In genomic region chr9:44505824-44506467, GRCm38 (mm10) we compare ENCODE assay signal across 11 mouse cellular contexts. TPM values are rescaled to one million over a fixed set of nuclear protein-coding genes. Genes with fewer than 3 reads are reported as not detected.
DNase-seq lines count a peak whose midpoint lies in the region; ATAC-seq and TF ChIP-seq lines count a peak whose summit lies in the region.
"Had no signal": no experiment of that assay in that cellular context is flagged by ENCODE, and none has a peak within 500 bp of the region (broad histone marks: within the 10 kb centered on the region; RNA-seq: fewer than 3 reads in every experiment).

No protein-coding gene starts in this region.

- no peaks in the 10 kb centered on the region for H3K9me3 ChIP-seq in lung, embryonic 14.5 days (ENCODE audit: low read depth, low read length)
- H3K9me3 ChIP-seq in liver, embryonic 15.5 days (replicated peaks): no peaks in the 10 kb centered on the region

- no peak overlapping the region for H3K27ac ChIP-seq in heart, adult 2 months
- H3K27ac ChIP-seq in lung, embryonic 14.5 days (ENCODE audit: low read depth): no peak overlapping the region
- H3K27ac ChIP-seq in cerebellum, adult 2 months (ENCODE audit: insufficient read depth, low read length): no peak overlapping the region
- H3K27ac ChIP-seq in liver, embryonic 15.5 days (replicated peaks): no peak overlapping the region

- H3K4me3 ChIP-seq in heart, adult 2 months: no peak overlapping the region
- no peak overlapping the region for H3K4me3 ChIP-seq in lung, embryonic 14.5 days (ENCODE audit: low read depth, low read length)
- no peak overlapping the region for H3K4me3 ChIP-seq in cerebellum, adult 2 months (replicated peaks; ENCODE audit: insufficient read depth, low read depth, low read length)
- no peak overlapping the region for H3K4me3 ChIP-seq in liver, embryonic 15.5 days (replicated peaks)

- H3K36me3 ChIP-seq in heart, adult 2 months (ENCODE audit: control insufficient read depth, insufficient read depth, low read length): no peaks in the 10 kb centered on the region
- peaks cover 73% of the 10 kb centered on the region for H3K36me3 ChIP-seq in lung, embryonic 14.5 days (ENCODE audit: insufficient read depth)
- H3K36me3 ChIP-seq in liver, embryonic 15.5 days (replicated peaks): peaks cover 13% of the 10 kb centered on the region; the same call in 1 of the 2 replicates

- WGBS in heart, adult 2 months: 62% methylated on average over 23 of the region's 23 CpGs
- 58% methylated on average over 23 of the region's 23 CpGs for WGBS in lung, embryonic 14.5 days
- WGBS in cerebellum, adult 2 months: 36% methylated on average over 23 of the region's 23 CpGs
- WGBS in liver, embryonic 15.5 days (ENCODE audit: insufficient replicate concordance): 48% methylated on average over 23 of the region's 23 CpGs

- peaks cover 12% of the 10 kb centered on the region for H3K4me1 ChIP-seq in heart, adult 2 months (ENCODE audit: control insufficient read depth, insufficient read depth, low read length)
- peaks cover 18% of the 10 kb centered on the region; the same call in 1 of the 2 replicates for H3K4me1 ChIP-seq in lung, embryonic 14.5 days (ENCODE audit: insufficient read depth)
- peaks cover 32% of the 10 kb centered on the region for H3K4me1 ChIP-seq in cerebellum, adult 2 months (ENCODE audit: control insufficient read depth, insufficient read depth, low read length)
- H3K4me1 ChIP-seq in liver, embryonic 15.5 days (replicated peaks): peaks cover 33% of the 10 kb centered on the region

- TF ChIP-seq EP300 in heart, adult 2 months (IDR thresholded peaks at IDR 0.05; ENCODE audit: insufficient read depth, low read depth, low read length): no peak

- H3K27me3 ChIP-seq in heart, adult 2 months (ENCODE audit: control insufficient read depth, insufficient read depth, low read length): no peaks in the 10 kb centered on the region
- no peaks in the 10 kb centered on the region for H3K27me3 ChIP-seq in lung, embryonic 14.5 days (ENCODE audit: insufficient read depth, low read length)
- H3K27me3 ChIP-seq in cerebellum, adult 2 months (ENCODE audit: control insufficient read depth, insufficient read depth, low read length): no peaks in the 10 kb centered on the region
- H3K27me3 ChIP-seq in liver, embryonic 15.5 days: no peaks in the 10 kb centered on the region; the same call in none of the 2 replicates

- no peak overlapping the region for H3K4me2 ChIP-seq in lung, embryonic 14.5 days
- H3K4me2 ChIP-seq in liver, embryonic 15.5 days: peak overlapping the region; percentile 20; the same call in 1 of the 2 replicates

- DNase-seq in heart, adult 2 months: peak; percentile 18 to 31
- no peak for DNase-seq in heart, adult 11 months
- DNase-seq in lung, embryonic 14.5 days: peak; percentile 16
- DNase-seq in lung, adult 18-20 months: no peak
- DNase-seq in cerebellum, adult 2 months: peak; percentile 39 to 55
- DNase-seq in c-Kit-positive CD71-positive TER-119-positive erythroid progenitor cells, embryonic 14.5 days (ENCODE audit: low spot score): no peak
- DNase-seq in embryo, embryonic 11 days: no peak

- no peak overlapping the region for H3K9ac ChIP-seq in heart, adult 2 months (ENCODE audit: low read depth, low read length)
- H3K9ac ChIP-seq in lung, embryonic 14.5 days: no peak overlapping the region
- no peak overlapping the region for H3K9ac ChIP-seq in liver, embryonic 15.5 days

- intact Hi-C loops in heart, adult 2 months (cut with DNase I): loop anchor here (5.0 kb wide), 1 partner anchor 181 kb away; no protein-coding TSS in a partner anchor

- no peaks in the 10 kb centered on the region for H3K79me2 ChIP-seq in heart, adult 2 months (replicated peaks; ENCODE audit: control insufficient read depth, insufficient read depth, low read length)

- 0 out of 2 replicates have a peak, but pooled peaks have one; percentile 21 for TF ChIP-seq CTCF in heart, adult 2 months (IDR thresholded peaks at IDR 0.05)
- peak; percentile 18; the same call in 1 of the 2 replicates for TF ChIP-seq CTCF in lung, embryonic 14.5 days (IDR thresholded peaks at IDR 0.05; ENCODE audit: low read depth)
- no peak for TF ChIP-seq CTCF in cerebellum, adult 2 months (IDR thresholded peaks at IDR 0.05; ENCODE audit: borderline replicate concordance, insufficient read depth, low read depth, low read length)

- no peak for ATAC-seq in lung, embryonic 14.5 days (ENCODE audit: insufficient read depth)
- ATAC-seq in liver, embryonic 15.5 days (ENCODE audit: insufficient read depth): no peak

- TF ChIP-seq POLR2A in heart, adult 2 months (IDR thresholded peaks at IDR 0.05; ENCODE audit: insufficient read depth, low read depth, low read length): no peak
- TF ChIP-seq POLR2A in cerebellum, adult 2 months (IDR thresholded peaks at IDR 0.05; ENCODE audit: borderline replicate concordance, insufficient read depth, low read length): no peak

RNA-seq across cellular contexts. Expression of gene Bcl9l, which starts 23.3 kb away (rescaled TPM):
- total RNA-seq in heart, adult 2 months (2021): 10 to 100 TPM; 44.5 to 58.7 TPM
- polyA plus RNA-seq in heart, adult 2 months (2012; rRNA removed): 15.3 and 21.5 TPM in 2 replicates
- 16.3 and 17.3 TPM in 2 replicates for polyA plus RNA-seq in lung, embryonic 14.5 days (2014; fragmentation: Nextera tagmentation; extraction: Ambion mirVana)
- polyA plus RNA-seq in cerebellum, adult 2 months (2012; rRNA removed): 22.0 and 22.3 TPM in 2 replicates
- 1.9 and 2.3 TPM in 2 replicates for polyA plus RNA-seq in liver, embryonic 15.5 days (2015; fragmentation: Nextera tagmentation; extraction: Ambion mirVana)

RNA-seq across cellular contexts. Expression of gene Upk2, which starts 51.2 kb away (rescaled TPM):
- total RNA-seq in heart, adult 2 months (2021): not detected
- polyA plus RNA-seq in heart, adult 2 months (2012; rRNA removed): 0.47 and 0.53 TPM in 2 replicates
- 0.39 and 0.53 TPM in 2 replicates for polyA plus RNA-seq in lung, embryonic 14.5 days (2014; fragmentation: Nextera tagmentation; extraction: Ambion mirVana)
- polyA plus RNA-seq in cerebellum, adult 2 months (2012; rRNA removed): 0.13 TPM in 1 of 2 replicates, not detected in the other
- polyA plus RNA-seq in liver, embryonic 15.5 days (2015; fragmentation: Nextera tagmentation; extraction: Ambion mirVana): not detected in 2 replicates
- total RNA-seq: megakaryocyte-erythroid progenitor cell, adult 5-6 weeks; MEL had no signal
- polyA plus RNA-seq: large intestine, adult 2 months had no signal

RNA-seq across cellular contexts. Expression of gene Cxcr5, which starts 55.7 kb away (rescaled TPM):
- under 1 TPM; 0.41 to 0.42 TPM for total RNA-seq in heart, adult 2 months (2021)
- 0.59 and 1.7 TPM in 2 replicates for polyA plus RNA-seq in heart, adult 2 months (2012; rRNA removed)
- polyA plus RNA-seq in lung, embryonic 14.5 days (2014; fragmentation: Nextera tagmentation; extraction: Ambion mirVana): not detected in 2 replicates
- polyA plus RNA-seq in cerebellum, adult 2 months (2012; rRNA removed): 0.08 and 0.20 TPM in 2 replicates
- polyA plus RNA-seq in liver, embryonic 15.5 days (2015; fragmentation: Nextera tagmentation; extraction: Ambion mirVana): 0.13 TPM in 1 of 2 replicates, not detected in the other
- total RNA-seq: MEL had no signal

Comparison
In these comparisons a context has a peak if more than half of its experiments do, and no peak if none do; other contexts are left out.
1. DNase-seq: peak in heart, adult 2 months (2 of 2), lung, embryonic 14.5 days (single experiment) and cerebellum, adult 2 months (2 of 2); none in heart, adult 11 months (single experiment), lung, adult 18-20 months (0 of 2), c-Kit-positive CD71-positive TER-119-positive erythroid progenitor cells, embryonic 14.5 days (single experiment) and embryo, embryonic 11 days (single experiment).